In genomic region chr2:135614651-135615261, GRCm38 (mm10) we compare ENCODE assay signal across 15 mouse cellular contexts. TPM values are rescaled to one million over a fixed set of nuclear protein-coding genes. Genes with fewer than 3 reads are reported as not detected.
DNase-seq lines count a peak whose midpoint lies in the region; ATAC-seq and TF ChIP-seq lines count a peak whose summit lies in the region.
"Had no signal": no experiment of that assay in that cellular context is flagged by ENCODE, and none has a peak within 500 bp of the region (broad histone marks: within the 10 kb centered on the region; RNA-seq: fewer than 3 reads in every experiment).

No protein-coding gene starts in this region.

- H3K4me1 ChIP-seq in hindbrain, embryonic 10.5 days (replicated peaks): peaks cover 5% of the 10 kb centered on the region
- 0 out of 2 replicates have a peak, but pooled peaks cover 2% of the 10 kb centered on the region for H3K4me1 ChIP-seq in hindbrain, embryonic 16.5 days (ENCODE audit: control insufficient read depth, insufficient read depth, low read depth, low read length)
- peaks cover 6 to 9% of the 10 kb centered on the region in 2 experiments for H3K4me1 ChIP-seq in ES-E14 (ENCODE audit: control insufficient read depth in 2 of 2, insufficient read depth in 2 of 2, low read length in 2 of 2, poor library complexity in 1 of 2)
- no peaks in the 10 kb centered on the region for H3K4me1 ChIP-seq in embryonic facial prominence, embryonic 11.5 days (ENCODE audit: control insufficient read depth, insufficient read depth, low read length)
- H3K4me1 ChIP-seq: megakaryocyte, embryonic 14.5 days had no signal

- in situ Hi-C loops in ES-E14 (cut with MboI; ENCODE audit: low sequenced_read_pairs in 2 of 2, unreplicated experiment in 2 of 2): no loop called here

- H3K36me3 ChIP-seq in hindbrain, embryonic 10.5 days: no peaks in the 10 kb centered on the region
- no peaks in the 10 kb centered on the region for H3K36me3 ChIP-seq in hindbrain, embryonic 16.5 days (ENCODE audit: control insufficient read depth, insufficient read depth, low read length)
- no peaks in the 10 kb centered on the region for H3K36me3 ChIP-seq in ES-E14 (ENCODE audit: control insufficient read depth, insufficient read depth, low read length, poor library complexity, severe bottlenecking)
- no peaks in the 10 kb centered on the region for H3K36me3 ChIP-seq in embryonic facial prominence, embryonic 11.5 days (replicated peaks; ENCODE audit: control insufficient read depth, insufficient read depth, low read depth, low read length)
- H3K36me3 ChIP-seq: lung, embryonic 15.5 days had no signal

- peak; percentile 7 for DNase-seq in hindbrain, embryonic 10.5 days (ENCODE audit: low spot score)
- DNase-seq in ES-CJ7 (ENCODE audit: low read depth, low spot score): peak; percentile 98
- peak; percentile 90 for DNase-seq in ES-E14 (ENCODE audit: low read depth, low spot score)
- DNase-seq in embryonic facial prominence, embryonic 11.5 days (ENCODE audit: low spot score): peak; percentile 36
- DNase-seq in cerebellum, adult 8-10 months: no peak
- DNase-seq in natural killer cell, adult 2 months (ENCODE audit: low spot score in 2 of 2): no peak
- DNase-seq: adrenal gland, adult 2 months; layer of hippocampus, adult 9-11 months had no signal

- no peak for ATAC-seq in hindbrain, embryonic 16.5 days
- no peak for ATAC-seq in embryonic facial prominence, embryonic 11.5 days (replicated peaks; ENCODE audit: insufficient number of reproducible peaks, low FRiP score, low TSS enrichment, low read depth)
- ATAC-seq in inflammation-experienced regulatory T-cells, adult 6 months: no peak
- ATAC-seq: Patski had no signal

- H3K9ac ChIP-seq in hindbrain, embryonic 16.5 days (ENCODE audit: low read depth, low read length): no peak overlapping the region
- H3K9ac ChIP-seq in ES-E14 (ENCODE audit: insufficient read depth, low read depth, low read length, poor library complexity, severe bottlenecking): no peak overlapping the region
- H3K9ac ChIP-seq in embryonic facial prominence, embryonic 11.5 days (replicated peaks; ENCODE audit: low read length): no peak overlapping the region
- H3K9ac ChIP-seq: lung, embryonic 15.5 days had no signal

- H3K27ac ChIP-seq in hindbrain, embryonic 10.5 days: no peak overlapping the region
- no peak overlapping the region for H3K27ac ChIP-seq in hindbrain, embryonic 16.5 days (ENCODE audit: low read depth, low read length)
- H3K27ac ChIP-seq in ES-E14 (ENCODE audit: insufficient read depth, low read depth, low read length, poor library complexity, severe bottlenecking): no peak overlapping the region
- no peak overlapping the region for H3K27ac ChIP-seq in embryonic facial prominence, embryonic 11.5 days (replicated peaks; ENCODE audit: low read depth, low read length)
- H3K27ac ChIP-seq: lung, embryonic 15.5 days had no signal

- no peak overlapping the region for H3K4me2 ChIP-seq in hindbrain, embryonic 16.5 days (ENCODE audit: low read length)
- no peak overlapping the region for H3K4me2 ChIP-seq in embryonic facial prominence, embryonic 11.5 days (ENCODE audit: low read depth, low read length)
- H3K4me2 ChIP-seq: liver, embryonic 11.5 days; lung, embryonic 15.5 days had no signal

- H3K4me3 ChIP-seq in hindbrain, embryonic 10.5 days: no peak overlapping the region
- H3K4me3 ChIP-seq in hindbrain, embryonic 16.5 days (ENCODE audit: low read length): no peak overlapping the region
- no peak overlapping the region for H3K4me3 ChIP-seq in ES-E14 (ENCODE audit: insufficient read depth in 1 of 2, low read depth in 1 of 2, low read length in 2 of 2, poor library complexity in 1 of 2, severe bottlenecking in 1 of 2)
- no peak overlapping the region for H3K4me3 ChIP-seq in embryonic facial prominence, embryonic 11.5 days (ENCODE audit: low read depth, low read length)
- H3K4me3 ChIP-seq: lung, embryonic 15.5 days; megakaryocyte, embryonic 14.5 days had no signal

- WGBS in hindbrain, embryonic 10.5 days: 15% methylated on average over 4 of the region's 4 CpGs
- WGBS in hindbrain, embryonic 16.5 days: 16% methylated on average over 4 of the region's 4 CpGs
- 20% methylated on average over 4 of the region's 4 CpGs for WGBS in embryonic facial prominence, embryonic 11.5 days

- H3K27me3 ChIP-seq in hindbrain, embryonic 10.5 days (ENCODE audit: insufficient read depth, poor library complexity, severe bottlenecking): no peaks in the 10 kb centered on the region
- H3K27me3 ChIP-seq in hindbrain, embryonic 16.5 days (replicated peaks; ENCODE audit: control insufficient read depth, insufficient read depth, low read length): no peaks in the 10 kb centered on the region
- H3K27me3 ChIP-seq in embryonic facial prominence, embryonic 11.5 days (ENCODE audit: control insufficient read depth, insufficient read depth, low read length): no peaks in the 10 kb centered on the region
- H3K27me3 ChIP-seq: CH12.LX; lung, embryonic 15.5 days; megakaryocyte, embryonic 14.5 days; Patski had no signal

- no peaks in the 10 kb centered on the region for H3K9me3 ChIP-seq in hindbrain, embryonic 10.5 days
- no peaks in the 10 kb centered on the region for H3K9me3 ChIP-seq in hindbrain, embryonic 16.5 days (ENCODE audit: control insufficient read depth, low read length)
- no peaks in the 10 kb centered on the region for H3K9me3 ChIP-seq in ES-E14 (ENCODE audit: control insufficient read depth, insufficient read depth, low read depth, low read length)
- H3K9me3 ChIP-seq in embryonic facial prominence, embryonic 11.5 days (replicated peaks; ENCODE audit: control insufficient read depth, low read length): no peaks in the 10 kb centered on the region
- H3K9me3 ChIP-seq: lung, embryonic 15.5 days; megakaryocyte, embryonic 14.5 days had no signal

TF ChIP-seq in ES-E14, 5 proteins besides CTCF, POLR2A, EP300 and RAD21:
- TF ChIP-seq MAFK (IDR thresholded peaks at IDR 0.05; ENCODE audit: insufficient read depth, low read depth, low read length): peak; percentile 42; the same call in 1 of the 2 replicates
- TF ChIP-seq ZNF384 (IDR thresholded peaks at IDR 0.05; ENCODE audit: low read depth, low read length): no peak
- TF ChIP-seq CHD2 (IDR thresholded peaks at IDR 0.05; ENCODE audit: low read depth, low read length): peak; percentile 84
- TF ChIP-seq HCFC1 (IDR thresholded peaks at IDR 0.05; ENCODE audit: borderline replicate concordance, insufficient read depth, low read length): no peak
- TF ChIP-seq ZC3H11A (IDR thresholded peaks at IDR 0.05; ENCODE audit: borderline replicate concordance, low read depth, low read length): no peak

RNA-seq across cellular contexts. Expression of gene Plcb4, which starts 44.1 kb away (rescaled TPM):
- 11.7 and 15.6 TPM in 2 replicates for polyA plus RNA-seq in hindbrain, embryonic 10.5 days (2016; fragmentation: Nextera tagmentation; extraction: Ambion mirVana)
- polyA plus RNA-seq in hindbrain, embryonic 16.5 days (2015; fragmentation: Nextera tagmentation; extraction: Ambion mirVana): 36.3 and 40.8 TPM in 2 replicates
- total RNA-seq in ES-E14 (2012; rRNA removed): 24.0 and 31.6 TPM in 2 replicates
- 11.0 and 12.0 TPM in 2 replicates for polyA plus RNA-seq in embryonic facial prominence, embryonic 11.5 days (2014; fragmentation: Nextera tagmentation; extraction: Ambion mirVana)
- 10 to 100 TPM; 22.0 to 31.2 (median 26.3) TPM for polyA plus RNA-seq in inflammation-experienced regulatory T-cells, adult 6 months (2017; shearing (Covaris generic))
- total RNA-seq: CH12.LX had no signal

Comparison
In these comparisons a context has a peak if more than half of its experiments do, and no peak if none do; other contexts are left out.
1. DNase-seq: peak in hindbrain, embryonic 10.5 days (single experiment), ES-CJ7 (single experiment), ES-E14 (single experiment) and embryonic facial prominence, embryonic 11.5 days (single experiment); none in cerebellum, adult 8-10 months (single experiment) and natural killer cell, adult 2 months (0 of 2).